Mouse (Mus musculus): Measurements from ENCODE around the gene Stmn1.
"Not testable (repeated sequence)": the region's sequence is repeated elsewhere in the genome, so short reads cannot be mapped to it uniquely, and the experiment has no call there.

The Stmn1 gene

GRCm38 (mm10) chr4:134491716-134492115 is 23.6 kb downstream of the Stmn1 start:
- CTCF ChIA-PET, result interaction anchor here in 2 of 4 experiments (0.6 to 0.7 kb wide), 2 partner anchors 13 to 36 kb away, joined by 3 to 5 read pairs; no protein-coding TSS in a partner anchor
- POLR2A ChIA-PET, result interaction anchor here in 3 of 4 experiments (0.6 to 5.5 kb wide), 16 partner anchors 9 to 148 kb away, joined by 3 to 29 read pairs (median 4); partner anchors contain the start of genes Aunip (in 2 of the 3) and Stmn1 (in 1 of the 3)

DNA sequence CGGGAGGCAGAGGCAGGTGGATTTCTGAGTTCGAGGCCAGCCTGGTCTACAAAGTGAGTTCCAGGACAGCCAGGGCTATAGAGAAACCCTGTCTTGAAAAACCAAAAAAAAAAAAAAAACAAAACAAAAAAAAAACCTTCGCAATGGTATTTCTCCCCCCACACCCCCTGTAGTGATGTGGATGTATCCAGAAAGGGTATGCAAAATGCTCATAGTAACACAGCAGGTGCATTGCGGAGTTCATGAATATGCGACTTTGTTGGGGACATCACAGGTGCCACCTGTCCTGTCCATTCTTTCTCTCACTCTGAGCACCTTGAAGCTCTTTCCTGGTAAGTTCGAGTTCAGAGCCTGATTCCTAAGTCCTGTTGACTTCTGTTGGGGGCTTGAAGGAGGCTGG is 26.0 kb downstream of the Stmn1 start:
- ChIA-PET POLR2A (interaction anchor here (0.6 to 6.6 kb wide), 20 partner anchors 9 to 689 kb away, joined by 3 to 50 read pairs (median 4); partner anchors contain the start of genes Aunip (in 2 of the 4) and Pdik1l (in 1 of the 4)), CTCF (interaction anchor here in 3 of 4 experiments (0.9 to 3.1 kb wide), 5 partner anchors 11 to 75 kb away, joined by 3 to 14 read pairs (median 3); no protein-coding TSS in a partner anchor)

- ChIA-PET CTCF (interaction anchor here in 3 of 4 experiments (0.6 to 3.1 kb wide), 8 partner anchors 11 to 417 kb away, joined by 3 to 14 read pairs (median 4); partner anchors contain the start of genes Aunip (in 1 of the 3) and Pafah2 (in 1 of the 3)), POLR2A (interaction anchor here in 2 of 4 experiments (0.5 to 6.6 kb wide), 28 partner anchors 8 to 688 kb away, joined by 3 to 50 read pairs (median 6); partner anchors contain the start of genes Aunip (in 2 of the 2), Stmn1 (in 2 of the 2) and Cep85 (in 1 of the 2))
These were observed 26.8 kb downstream of the Stmn1 start for GRCm38 (mm10) chr4:134494780-134495545.

DNA sequence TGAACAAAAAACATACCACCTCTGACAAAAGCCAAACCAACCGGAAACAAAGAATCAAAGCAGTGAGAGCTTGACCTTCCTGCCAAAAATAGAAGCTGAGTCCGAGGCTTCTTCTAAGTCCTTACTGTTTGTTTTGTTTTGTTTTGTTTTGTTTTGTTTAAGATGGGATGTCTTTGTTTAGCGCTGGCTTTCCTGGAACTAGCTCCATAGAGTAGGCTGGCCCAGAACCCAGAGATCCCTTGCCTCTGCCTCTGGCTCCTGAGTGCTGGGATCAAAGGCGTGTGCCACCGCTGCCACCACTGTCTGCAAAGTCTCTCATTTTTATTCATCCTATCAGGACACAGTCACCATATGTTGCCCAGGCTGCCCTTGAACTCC is 27.4 kb downstream of the Stmn1 start:
- ChIA-PET POLR2A (interaction anchor here in 2 of 4 experiments (0.6 to 6.6 kb wide), 24 partner anchors 8 to 404 kb away, joined by 3 to 50 read pairs (median 6); partner anchors contain the start of genes Aunip (in 2 of the 2), Stmn1 (in 2 of the 2) and Cep85 (in 1 of the 2)), CTCF (interaction anchor here in 2 of 4 experiments (0.6 to 3.1 kb wide), 5 partner anchors 15 to 417 kb away, joined by 3 to 14 read pairs (median 6); partner anchors contain the start of genes Aunip (in 1 of the 2) and Pafah2 (in 1 of the 2))

DNA sequence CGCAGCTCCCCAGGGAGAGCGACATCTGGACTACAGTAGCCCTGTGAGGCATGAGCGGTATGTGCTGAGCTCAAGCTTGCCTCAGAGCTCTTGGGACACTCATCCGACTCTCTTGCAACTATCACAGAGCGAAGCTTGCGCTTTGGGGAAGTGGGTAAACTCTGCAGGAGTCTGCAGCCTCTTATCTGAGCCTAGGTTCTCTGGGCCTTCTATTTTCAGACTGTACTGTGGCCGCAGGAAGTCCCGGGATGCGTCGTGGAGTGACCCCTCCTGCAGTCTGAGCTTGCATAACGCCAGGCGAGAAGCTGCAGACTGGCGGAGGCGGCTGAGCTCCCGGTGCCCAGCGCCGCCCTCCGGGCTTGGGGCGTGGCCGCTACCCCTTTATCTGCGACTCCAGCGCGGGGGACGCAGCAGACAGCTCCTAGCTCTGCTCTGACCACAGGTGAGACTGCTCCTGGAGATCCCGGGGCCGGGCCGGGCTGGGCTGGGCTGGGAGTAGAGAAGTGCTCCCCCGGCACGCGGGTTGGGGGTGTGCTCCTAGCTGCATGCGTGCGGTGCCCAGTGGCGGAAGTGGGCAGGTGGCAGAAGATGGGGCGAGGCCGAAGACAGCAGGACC is 28.6 kb downstream of the Stmn1 start, which contains the start of gene Paqr7:
Paqr7 (plus strand) TSS at position 103 of the 616 bp plus-strand sequence.
- CTCF ChIA-PET, result interaction anchor here in 3 of 4 experiments (0.5 to 3.1 kb wide), 16 partner anchors 9 to 297 kb away, joined by 3 to 14 read pairs (median 4); partner anchors contain the start of genes Aunip (in 2 of the 3) and Pafah2 (in 1 of the 3)

GRCm38 (mm10) chr4:134497223-134497622 is 29.1 kb downstream of the Stmn1 start:
- ChIA-PET POLR2A (interaction anchor here in 3 of 4 experiments (0.6 to 6.6 kb wide), 24 partner anchors 9 to 426 kb away, joined by 3 to 50 read pairs (median 6); partner anchors contain the start of genes Aunip (in 2 of the 3), Cep85 (in 1 of the 3), Pafah2 (in 1 of the 3) and Rsrp1 (in 1 of the 3)), CTCF (interaction anchor here in 3 of 4 experiments (0.5 to 3.1 kb wide), 14 partner anchors 9 to 181 kb away, joined by 3 to 14 read pairs (median 4); partner anchors contain the start of genes Aunip (in 1 of the 3) and Pafah2 (in 1 of the 3))

More for the DNA sequence above, 28.6 kb downstream of the Stmn1 start, which contains the start of gene Paqr7:
- POLR2A ChIA-PET, result interaction anchor here in 3 of 4 experiments (0.6 to 6.6 kb wide), 30 partner anchors 9 to 310 kb away, joined by 3 to 50 read pairs (median 5); partner anchors contain the start of genes Aunip (in 2 of the 3), Cep85 (in 1 of the 3), Pafah2 (in 1 of the 3) and Stmn1 (in 1 of the 3)

GRCm38 (mm10) chr4:134497986-134498731 is 30.0 kb downstream of the Stmn1 start:
- ChIA-PET CTCF (interaction anchor here in 3 of 4 experiments (0.6 to 1.7 kb wide), 7 partner anchors 10 to 1050 kb away, joined by 3 to 8 read pairs (median 5); partner anchors contain the start of gene Pafah2 (in 1 of the 3)), POLR2A (interaction anchor here in 3 of 4 experiments (0.6 to 6.6 kb wide), 6 partner anchors 10 to 425 kb away, joined by 3 to 50 read pairs (median 4); partner anchors contain the start of genes Aunip (in 1 of the 3) and Rsrp1 (in 1 of the 3))

DNA sequence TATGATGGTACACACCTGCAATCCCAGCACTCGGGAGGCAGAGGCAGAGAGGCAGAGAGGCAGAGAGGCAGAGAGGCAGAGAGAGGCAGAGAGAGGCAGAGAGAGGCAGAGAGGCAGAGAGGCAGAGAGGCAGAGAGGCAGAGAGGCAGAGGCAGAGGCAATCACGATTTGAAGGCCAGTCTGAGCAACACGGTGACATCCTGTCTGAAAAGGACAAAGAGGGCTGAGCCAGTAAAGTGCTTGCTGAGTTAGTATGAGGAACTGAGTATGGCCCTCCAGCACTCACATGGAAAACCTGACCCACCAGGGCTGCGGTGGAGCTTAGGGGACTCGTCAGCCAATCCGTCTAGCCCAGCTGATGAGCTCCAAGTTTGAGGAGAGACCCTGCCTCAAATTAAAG is 30.9 kb downstream of the Stmn1 start:
- CTCF ChIA-PET, POLR2A ChIA-PET: not testable (repeated sequence)

GRCm38 (mm10) chr4:134501095-134501494 is 33.0 kb downstream of the Stmn1 start:
- POLR2A ChIA-PET, result no interaction called here
- CTCF ChIA-PET, result interaction anchor here in 1 of 4 experiments (0.7 kb wide), 1 partner anchor 297 kb away, joined by 3 read pairs; no protein-coding TSS in a partner anchor

DNA sequence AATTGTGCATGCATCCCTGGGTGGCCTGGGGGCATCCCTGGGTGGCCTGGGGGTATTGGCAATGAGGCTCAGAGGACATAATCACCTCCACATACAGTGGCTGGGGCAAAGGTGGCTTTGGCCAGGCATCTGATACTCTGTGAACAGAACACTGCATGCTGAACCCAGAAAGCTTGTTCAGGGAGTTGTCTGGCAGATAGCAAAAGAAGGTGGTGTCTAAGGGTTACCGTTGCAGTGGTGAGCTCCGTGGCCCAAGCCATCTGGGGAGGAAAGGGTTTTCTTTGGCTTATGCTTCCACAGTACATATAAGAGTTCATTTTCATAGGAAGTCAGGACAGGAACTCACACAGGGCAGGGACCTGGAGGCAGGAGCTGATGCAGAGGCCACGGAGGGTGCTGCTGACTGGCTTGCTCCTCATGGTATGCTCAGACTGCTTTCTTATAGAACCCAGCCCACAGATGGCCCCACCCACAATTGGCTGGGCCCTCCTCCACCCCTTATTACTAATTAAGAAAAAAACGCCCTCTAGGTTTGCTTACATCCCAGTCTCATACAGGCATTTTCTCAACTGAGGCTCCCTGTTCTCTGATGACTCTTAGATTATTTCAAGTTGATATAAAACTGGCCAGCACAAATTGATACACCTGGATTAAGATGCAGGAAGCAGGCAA is 35.7 kb downstream of the Stmn1 start:
- CTCF ChIA-PET, result interaction anchor here in 2 of 4 experiments (0.5 to 1.7 kb wide), 3 partner anchors 108 to 471 kb away, joined by 3 to 5 read pairs (median 4); partner anchors contain the start of gene Pafah2 (in 1 of the 2)
- POLR2A ChIA-PET, result interaction anchor here (0.5 to 1.1 kb wide), 6 partner anchors 9 to 184 kb away, joined by 3 to 4 read pairs (median 3); no protein-coding TSS in a partner anchor

DNA sequence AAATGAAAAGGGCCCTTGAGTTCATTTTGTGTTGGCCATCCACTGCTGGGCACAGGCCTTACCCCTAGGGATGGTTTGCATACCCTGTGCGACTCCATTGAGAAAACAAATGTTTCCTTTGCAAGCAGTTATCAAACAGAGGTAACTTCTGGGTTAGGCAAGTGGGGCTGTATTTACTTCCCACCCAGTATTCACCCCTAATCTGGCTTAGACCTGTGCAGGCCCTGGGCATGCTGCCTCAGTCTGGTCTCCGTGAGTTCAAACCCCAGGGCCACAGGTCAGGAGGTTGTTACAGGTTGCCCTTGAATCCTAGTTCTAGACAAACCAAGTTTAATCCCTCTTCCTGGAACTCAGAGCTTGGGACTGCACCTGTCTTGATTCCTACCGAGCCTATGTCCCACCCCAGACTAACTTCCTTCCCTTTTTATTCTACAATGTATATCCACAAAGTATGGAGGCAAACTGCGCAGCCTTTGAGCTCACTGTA is 37.2 kb downstream of the Stmn1 start:
- ChIA-PET POLR2A (interaction anchor here in 2 of 4 experiments (0.6 to 1.3 kb wide), 6 partner anchors 8 to 698 kb away, joined by 3 to 6 read pairs (median 4); no protein-coding TSS in a partner anchor), CTCF (interaction anchor here in 2 of 4 experiments (0.7 to 1.3 kb wide), 2 partner anchors 9 to 27 kb away, joined by 3 to 5 read pairs; partner anchors contain the start of gene Paqr7 (in 1 of the 2))

DNA sequence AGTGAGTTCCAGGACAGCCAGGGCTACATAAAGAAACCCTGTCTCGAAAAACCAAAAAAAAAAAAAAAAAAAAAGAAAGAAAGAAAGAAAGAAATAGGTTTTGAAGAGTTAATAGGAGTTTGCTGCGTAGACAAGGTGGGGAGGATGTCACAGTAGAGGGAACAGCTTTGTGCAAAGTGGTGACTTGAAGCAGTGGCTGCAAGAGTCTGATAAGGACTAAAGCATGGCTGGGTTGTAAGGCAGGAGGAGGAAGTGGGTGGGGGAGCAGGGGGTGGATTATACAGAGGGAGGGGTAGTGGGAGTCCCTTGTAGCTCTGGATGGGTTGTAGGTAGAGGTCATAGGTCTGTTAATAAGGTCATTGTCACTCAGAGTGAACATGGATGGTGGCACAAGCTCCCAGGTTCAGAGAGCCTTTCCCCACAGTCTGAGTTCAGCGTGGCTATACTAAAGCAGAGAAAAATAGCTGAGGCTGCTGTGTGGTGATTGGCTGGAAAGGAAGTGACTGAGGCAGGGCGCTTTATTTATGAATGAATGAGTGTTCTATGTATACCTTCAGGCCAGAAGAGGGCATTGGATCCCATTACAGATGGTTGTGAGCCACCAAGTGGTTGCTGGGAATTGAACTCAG is 38.0 kb downstream of the Stmn1 start:
- POLR2A ChIA-PET, result interaction anchor here in 2 of 4 experiments (0.7 to 1.3 kb wide), 8 partner anchors 9 to 480 kb away, joined by 3 to 6 read pairs (median 3); no protein-coding TSS in a partner anchor

GRCm38 (mm10) chr4:134506713-134507112 is 38.6 kb downstream of the Stmn1 start:
- CTCF ChIA-PET, result interaction anchor here in 2 of 4 experiments (0.6 to 1.3 kb wide), 3 partner anchors 29 to 50 kb away, joined by 3 to 5 read pairs (median 3); no protein-coding TSS in a partner anchor
- POLR2A ChIA-PET, result interaction anchor here in 2 of 4 experiments (1.0 to 2.8 kb wide), 5 partner anchors 11 to 418 kb away, joined by 3 to 29 read pairs (median 6); partner anchors contain the start of gene Paqr7 (in 2 of the 2)

More for the DNA sequence above, 38.0 kb downstream of the Stmn1 start:
- CTCF ChIA-PET, result interaction anchor here in 2 of 4 experiments (0.6 to 1.3 kb wide), 4 partner anchors 9 to 49 kb away, joined by 3 to 5 read pairs (median 3); partner anchors contain the start of gene Paqr7 (in 1 of the 2)

GRCm38 (mm10) chr4:134510396-134510795 is 42.3 kb downstream of the Stmn1 start:
- POLR2A ChIA-PET, result interaction anchor here in 3 of 4 experiments (0.6 to 10.5 kb wide), 43 partner anchors 8 to 324 kb away, joined by 3 to 103 read pairs (median 4); partner anchors contain the start of genes Mtfr1l (in 2 of the 3), Paqr7 (in 2 of the 3), Cep85 (in 1 of the 3) and Man1c1 (in 1 of the 3)
- CTCF ChIA-PET, result interaction anchor here (0.6 to 1.6 kb wide), 8 partner anchors 14 to 236 kb away, joined by 3 to 6 read pairs (median 3); partner anchors contain the start of genes Paqr7 (in 2 of the 4) and Pafah2 (in 1 of the 4)
